Mouse (Mus musculus) lung, postnatal 0 days (tissue): Measurements from ENCODE around the gene Adora3. TPM values are rescaled to one million over a fixed set of nuclear protein-coding genes. Genes with fewer than 3 reads are reported as not detected.

Experiments
- ATAC-seq: fragments of 200-750 bp; cut with Nextera tagmentation; 2 replicates; pipeline ENCODE4 v1.8.0; 2017; ENCODE audit warnings: moderate library complexity
- DNase-seq: peaks from one replicate; pipeline ENCODE4 v3.0.0-alpha.2; 2016; ENCODE audit warnings: low spot score
- H3K27ac ChIP-seq: fragments of 300-500 bp; sonication (generic); 2 replicates; pipeline ENCODE4 v1.5.1; 2014; ENCODE audit warnings: antibody characterized with exemption, mild to moderate bottlenecking, low read length, mixed read lengths
- H3K27me3 ChIP-seq: fragments of 300-500 bp; sonication (generic); replicated peaks from 2 replicates; pipeline ENCODE4 v1.6.1; 2014; ENCODE audit warnings: low read length, mixed read lengths; ENCODE audit not compliant: insufficient read depth
- H3K36me3 ChIP-seq: fragments of 300-500 bp; sonication (generic); 2 replicates; pipeline ENCODE4 v1.6.1; 2014; ENCODE audit warnings: low read length, mixed read lengths; ENCODE audit not compliant: insufficient read depth
- H3K4me1 ChIP-seq: fragments of 300-500 bp; sonication (generic); 2 replicates; pipeline ENCODE4 v1.6.1; 2014; ENCODE audit warnings: antibody characterized with exemption, low read depth, low read length, mixed read lengths; ENCODE audit not compliant: insufficient read depth
- H3K4me2 ChIP-seq: fragments of 300-500 bp; sonication (generic); replicated peaks from 2 replicates; pipeline ENCODE4 v1.6.1; 2014; ENCODE audit warnings: low read depth, mild to moderate bottlenecking, low read length, moderate library complexity, mixed read lengths
- H3K4me3 ChIP-seq: fragments of 300-500 bp; sonication (generic); 2 replicates; pipeline ENCODE4 v1.5.1; 2014; ENCODE audit warnings: low read depth, low read length
- H3K9ac ChIP-seq: fragments of 300-500 bp; sonication (generic); replicated peaks from 2 replicates; pipeline ENCODE4 v1.6.1; 2014; ENCODE audit warnings: low read depth, mild to moderate bottlenecking
- H3K9me3 ChIP-seq: fragments of 300-500 bp; sonication (generic); 2 replicates; pipeline ENCODE4 v1.6.1; 2016; ENCODE audit warnings: low read length, mixed read lengths
- CTCF ChIP-seq: IDR thresholded peaks from 2 replicates; pipeline ENCODE4 v1.5.1; 2016; ENCODE audit warnings: antibody characterized with exemption, mild to moderate bottlenecking
- EP300 ChIP-seq: IDR thresholded peaks from 2 replicates; pipeline ENCODE4 v1.6.1; 2016; ENCODE audit warnings: antibody characterized with exemption, mild to moderate bottlenecking, control low read depth
- WGBS: fragments of 180-500 bp; shearing (Covaris S2); extraction: QIAGEN DNeasy Blood & Tissue Kit; methylation state at CpG from one replicate; pipeline ENCODE4 v1.1.7; 2014; 5-methylcytosine and 5-hydroxymethylcytosine counted together
- polyA plus RNA-seq: library from polyadenylated mRNA; unstranded; fragments of >200 nt; fragmentation: Nextera tagmentation; extraction: Ambion mirVana; gene quantifications from 2 replicates; pipeline ENCODE4 v1.2.1, GENCODE M21; 2015

The Adora3 gene
- polyA plus RNA-seq, 1 experiment from 2014 or later = 0.82 TPM

DNA sequence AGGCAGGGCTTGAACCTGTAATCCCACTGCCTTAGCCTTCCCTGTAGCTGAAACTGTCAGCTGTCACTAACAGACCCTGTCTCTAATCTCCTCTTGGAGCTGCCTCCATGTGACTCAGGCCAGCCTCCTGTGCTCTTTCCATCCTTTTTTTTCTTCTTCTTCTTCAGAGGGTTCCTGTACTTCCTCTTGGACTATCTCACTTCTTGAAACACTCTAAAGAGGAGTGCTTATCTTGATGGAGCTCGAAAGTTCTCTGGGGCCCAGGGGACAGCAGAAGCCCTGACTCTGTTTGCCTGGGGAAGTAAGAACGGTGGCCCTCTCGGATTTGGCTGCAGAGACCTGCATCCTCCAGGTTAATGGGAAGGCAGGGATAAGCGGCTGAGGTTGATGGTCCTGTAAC is 33.6 kb downstream of the Adora3 start:
- 36% methylated on average over 4 of the region's 4 CpGs for WGBS
- DNase-seq = no peak
- H3K36me3 ChIP-seq = no peaks in the 10 kb centered on the region
- H3K4me3 ChIP-seq = no peak overlapping the region
- H3K4me1 ChIP-seq = no peaks in the 10 kb centered on the region
- no peak overlapping the region for H3K4me2 ChIP-seq
- no peak overlapping the region for H3K9ac ChIP-seq
- H3K27me3 ChIP-seq = no peaks in the 10 kb centered on the region
- no peak for TF ChIP-seq CTCF
- TF ChIP-seq EP300 = no peak
- ATAC-seq = no peak
- H3K9me3 ChIP-seq = no peaks in the 10 kb centered on the region
- H3K27ac ChIP-seq = no peak overlapping the region

DNA sequence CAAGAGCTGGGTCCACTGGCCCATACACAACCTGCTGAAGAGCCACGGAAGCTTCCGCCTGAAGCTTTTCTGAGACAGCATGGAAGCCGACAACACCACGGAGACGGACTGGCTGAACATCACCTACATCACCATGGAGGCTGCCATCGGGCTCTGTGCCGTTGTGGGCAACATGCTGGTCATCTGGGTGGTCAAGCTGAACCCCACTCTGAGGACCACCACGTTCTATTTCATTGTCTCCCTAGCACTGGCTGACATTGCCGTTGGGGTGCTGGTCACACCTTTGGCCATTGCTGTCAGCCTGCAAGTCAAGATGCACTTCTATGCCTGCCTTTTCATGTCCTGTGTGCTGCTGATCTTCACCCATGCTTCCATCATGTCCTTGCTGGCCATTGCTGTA is 34.1 kb downstream of the Adora3 start:
- Histone ChIP-seq H3K36me3 (no peaks in the 10 kb centered on the region), H3K4me2 (no peak overlapping the region), H3K27ac (no peak overlapping the region), H3K4me3 (no peak overlapping the region), H3K4me1 (no peaks in the 10 kb centered on the region), H3K9me3 (no peaks in the 10 kb centered on the region), H3K27me3 (no peaks in the 10 kb centered on the region), H3K9ac (no peak overlapping the region)
- 91% methylated on average over 9 of the region's 9 CpGs for WGBS
- TF ChIP-seq CTCF (no peak), EP300 (no peak)
- ATAC-seq (no peak), DNase-seq (no peak)

DNA sequence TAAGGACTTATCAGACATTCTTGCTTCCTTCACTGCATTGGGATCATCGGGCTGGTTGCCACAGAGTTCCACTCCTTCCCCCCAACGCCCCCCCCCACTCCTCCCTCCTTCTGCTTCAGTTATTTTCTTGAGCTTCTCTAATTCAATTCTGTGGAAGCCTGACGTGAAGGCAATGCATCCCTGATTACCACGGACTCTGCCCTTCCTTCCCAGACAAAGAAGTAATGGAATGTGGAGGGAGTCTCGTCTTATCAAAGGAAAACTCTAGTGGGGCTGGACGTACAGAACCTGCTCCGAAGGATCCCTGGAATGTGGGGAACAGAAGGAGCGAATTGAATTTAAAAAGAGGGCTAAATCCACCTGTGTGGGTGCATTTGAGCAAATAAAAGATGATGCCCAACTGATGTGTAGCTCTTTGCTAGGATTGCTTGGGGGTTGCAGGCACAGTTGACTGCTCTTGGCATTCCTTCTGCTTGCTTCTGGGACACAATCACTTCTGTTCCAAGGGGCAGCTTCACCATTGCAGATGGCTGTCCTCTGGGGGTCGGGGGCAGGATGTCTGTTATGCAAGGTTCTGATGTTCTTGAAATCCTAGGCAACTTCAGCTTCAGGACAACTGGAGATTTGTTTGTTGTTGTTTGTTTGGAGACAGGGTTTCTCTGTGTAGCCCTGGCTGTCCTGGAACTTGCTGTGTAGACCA is 37.4 kb downstream of the Adora3 start:
- H3K4me1 ChIP-seq = peaks cover 8% of the 10 kb centered on the region; the same call in 1 of the 2 replicates
- no peak overlapping the region for H3K4me3 ChIP-seq
- WGBS = 33% methylated on average over 9 of the region's 9 CpGs
- H3K4me2 ChIP-seq = no peak overlapping the region
- DNase-seq (no peak), ATAC-seq (no peak)
- TF ChIP-seq EP300 (no peak), CTCF (no peak)
- no peaks in the 10 kb centered on the region for H3K27me3 ChIP-seq
- no peak overlapping the region for H3K9ac ChIP-seq
- H3K27ac ChIP-seq = no peak overlapping the region
- no peaks in the 10 kb centered on the region for H3K36me3 ChIP-seq
- H3K9me3 ChIP-seq = no peaks in the 10 kb centered on the region

DNA sequence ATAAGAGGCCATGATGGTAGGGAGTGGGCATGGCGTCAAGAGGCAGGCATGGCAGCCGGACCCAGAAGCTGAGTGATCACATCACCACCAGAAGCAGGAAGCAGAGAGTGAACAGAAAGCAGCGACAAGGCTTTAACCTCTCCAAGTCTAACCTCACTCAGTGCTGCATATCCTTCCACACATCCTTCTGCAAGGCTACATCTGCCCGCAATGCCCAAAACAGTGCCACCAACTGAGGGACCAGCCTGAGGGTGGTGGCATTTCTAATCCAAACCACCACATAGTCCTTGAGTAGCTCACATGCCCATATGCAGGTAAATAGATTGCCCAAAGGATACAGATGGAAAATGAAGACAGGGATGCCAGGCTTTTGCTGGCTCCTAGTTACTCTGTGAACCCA is 38.3 kb downstream of the Adora3 start:
- 85% methylated on average over 4 of the region's 4 CpGs for WGBS

DNA sequence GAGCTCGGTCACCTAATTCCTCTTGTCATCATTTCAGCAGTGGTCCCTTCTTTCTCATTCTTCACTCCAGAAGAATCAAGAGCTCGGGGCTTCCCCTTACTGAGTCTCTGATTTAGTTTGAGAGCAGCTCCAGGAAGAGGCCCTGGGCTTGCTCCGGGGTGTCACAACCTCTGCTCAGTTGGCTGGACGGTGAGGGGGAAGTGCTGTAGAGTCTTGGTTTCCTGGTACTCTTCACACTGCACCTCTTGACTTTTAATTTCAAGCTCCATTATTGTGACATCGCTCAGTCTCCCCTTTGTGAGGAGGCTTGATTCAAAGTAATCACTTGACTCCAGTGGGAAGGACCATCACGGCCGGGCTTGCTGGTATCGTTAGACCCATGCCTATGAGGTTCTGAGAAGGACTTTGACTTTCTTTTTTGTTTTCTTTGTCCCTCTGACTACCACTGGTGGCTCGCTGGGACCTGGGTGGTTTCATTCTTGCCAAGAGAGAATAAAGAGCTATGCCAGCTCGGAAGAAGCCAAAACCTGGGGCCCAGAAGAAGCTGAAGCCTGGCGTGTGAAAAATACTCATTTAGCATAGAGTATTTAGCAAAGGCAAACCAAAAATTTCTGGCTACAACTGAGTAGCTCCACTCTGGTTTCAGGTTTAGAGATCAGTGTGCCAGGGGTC is 40.0 kb downstream of the Adora3 start:
- peaks cover 8% of the 10 kb centered on the region; the same call in 1 of the 2 replicates for H3K4me1 ChIP-seq
- H3K27ac ChIP-seq = peak overlapping the region; percentile 59
- H3K4me2 ChIP-seq = 0 out of 2 replicates have a peak overlapping the region, but pooled peaks have one; percentile 8
- H3K9me3 ChIP-seq = no peaks in the 10 kb centered on the region
- TF ChIP-seq CTCF (no peak), EP300 (peak; percentile 40; the same call in 1 of the 2 replicates)
- no peak overlapping the region for H3K9ac ChIP-seq
- ATAC-seq = peak; percentile 88
- DNase-seq = peak; percentile 89
- H3K27me3 ChIP-seq = no peaks in the 10 kb centered on the region
- H3K36me3 ChIP-seq = no peaks in the 10 kb centered on the region
- no peak overlapping the region for H3K4me3 ChIP-seq
- WGBS = 55% methylated on average over 11 of the region's 11 CpGs

More for the DNA sequence above, 38.3 kb downstream of the Adora3 start:
- no peaks in the 10 kb centered on the region for H3K36me3 ChIP-seq
- no peaks in the 10 kb centered on the region for H3K27me3 ChIP-seq
- no peak overlapping the region for H3K27ac ChIP-seq
- H3K9ac ChIP-seq = no peak overlapping the region
- TF ChIP-seq CTCF (no peak), EP300 (no peak)
- H3K4me3 ChIP-seq = no peak overlapping the region
- no peak for DNase-seq
- no peak overlapping the region for H3K4me2 ChIP-seq
- peaks cover 8% of the 10 kb centered on the region; the same call in 1 of the 2 replicates for H3K4me1 ChIP-seq
- no peaks in the 10 kb centered on the region for H3K9me3 ChIP-seq
- no peak for ATAC-seq

DNA sequence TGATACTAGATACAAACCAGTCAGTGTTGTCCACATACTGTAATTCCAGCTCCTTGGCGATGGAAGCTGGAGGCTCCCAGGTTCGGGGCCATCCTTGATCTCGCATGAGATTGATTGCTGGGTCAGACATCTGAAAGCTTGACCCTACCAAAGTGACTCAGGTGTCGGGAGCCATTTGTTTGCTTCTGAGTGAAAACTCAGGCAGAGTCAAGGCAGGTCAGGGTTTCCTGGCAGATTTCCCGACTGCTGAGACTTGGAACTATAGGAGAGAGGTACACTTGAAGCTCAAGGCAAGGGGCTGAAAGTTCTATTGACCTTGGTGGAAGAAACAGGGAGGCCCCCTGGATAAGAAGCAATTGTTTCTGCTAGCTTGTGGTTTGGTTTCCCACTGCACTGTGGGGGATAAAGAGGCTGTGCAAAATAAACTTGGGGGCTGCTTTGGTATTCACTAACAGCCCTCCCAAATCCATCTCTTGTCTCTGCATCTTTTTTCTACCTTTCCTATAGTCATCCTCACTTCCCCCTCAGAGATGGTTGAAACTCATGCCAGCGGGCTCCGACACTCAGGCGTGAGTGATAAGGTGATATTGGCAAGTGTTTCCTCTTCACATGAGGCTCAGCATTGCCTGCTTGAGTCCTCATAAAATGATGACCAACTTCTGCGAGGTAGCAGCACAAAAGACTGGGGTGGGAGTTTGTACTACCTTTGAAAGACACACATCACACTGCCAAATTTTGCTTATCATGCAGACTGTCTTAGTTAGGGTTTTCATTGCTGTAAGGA is 41.6 kb downstream of the Adora3 start:
- H3K9me3 ChIP-seq = no peaks in the 10 kb centered on the region
- ATAC-seq (no peak), DNase-seq (no peak)
- H3K27me3 ChIP-seq = no peaks in the 10 kb centered on the region
- H3K4me1 ChIP-seq = peaks cover 8% of the 10 kb centered on the region; the same call in 1 of the 2 replicates
- TF ChIP-seq EP300 (no peak), CTCF (no peak)
- H3K27ac ChIP-seq = no peak overlapping the region
- H3K36me3 ChIP-seq = no peaks in the 10 kb centered on the region
- 40% methylated on average over 9 of the region's 9 CpGs for WGBS
- no peak overlapping the region for H3K4me3 ChIP-seq
- H3K9ac ChIP-seq = no peak overlapping the region
- H3K4me2 ChIP-seq = no peak overlapping the region
